Mouse (Mus musculus) thymus, postnatal 36 days (tissue): Measurements from ENCODE around the gene Cdk14.

Experiments
- DNase-seq, 2 experiments: peaks; one replicate each; pipeline ENCODE4 v3.0.0; 2022; ENCODE audit warnings: mixed read lengths in 2 of 2

Cdk14 gene

DNA sequence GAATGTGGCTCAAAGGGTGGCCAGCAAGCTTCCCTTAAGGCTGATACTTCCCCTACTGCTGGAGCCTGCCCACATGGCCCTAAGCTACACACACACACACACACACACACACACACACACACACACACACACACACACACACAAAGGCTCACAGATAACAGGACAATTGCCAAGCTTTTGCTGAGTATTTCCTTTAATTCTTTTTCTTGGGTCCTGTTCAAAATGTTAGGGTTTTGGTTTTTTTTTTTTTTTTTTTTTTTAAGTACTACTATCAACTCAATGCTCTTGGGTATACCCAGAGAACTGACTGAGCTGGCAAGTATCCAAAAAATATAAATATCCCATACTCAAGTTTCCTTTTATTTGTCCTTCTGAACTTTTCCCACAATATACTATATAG lies 239.8 kb downstream of the Cdk14 start:
- DNase-seq, result no peak

DNA sequence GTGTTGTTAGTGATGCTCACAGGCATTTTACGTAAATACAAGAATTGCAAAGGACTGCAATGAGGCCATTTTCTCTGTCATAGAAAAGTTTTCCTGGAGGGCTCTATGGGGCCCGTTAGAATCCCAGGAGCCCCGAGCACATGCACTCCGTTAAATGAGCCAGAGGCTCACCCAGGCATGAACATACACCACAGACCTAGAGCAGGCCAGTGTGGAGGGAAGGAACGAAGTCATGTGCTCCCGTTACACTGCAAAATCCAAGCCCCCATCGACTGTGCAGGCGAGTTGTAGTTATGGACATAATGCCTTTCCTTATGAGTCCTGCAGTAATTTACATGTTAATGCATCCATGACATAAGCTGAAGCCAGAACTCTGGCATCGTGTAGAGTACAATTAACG lies 244.1 kb downstream of the Cdk14 start:
- no peak for DNase-seq

DNA sequence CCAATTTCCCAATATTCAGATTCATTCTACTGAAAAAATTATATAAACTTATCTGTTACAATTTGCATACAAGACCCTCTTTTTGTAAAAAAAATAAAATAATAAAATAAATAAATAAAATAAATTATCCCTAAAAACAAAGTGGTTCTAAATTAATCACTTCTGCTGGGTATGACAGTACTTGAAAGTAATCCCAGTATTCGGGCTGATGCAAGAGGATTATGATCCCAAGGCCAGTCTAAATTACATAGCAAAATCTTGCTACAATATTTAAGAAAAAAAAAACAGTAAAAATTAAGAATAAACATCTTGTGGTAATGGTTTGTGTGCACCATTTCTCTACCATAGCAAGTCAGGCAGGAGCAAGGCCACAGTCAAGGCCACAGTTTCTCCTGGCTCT lies 244.5 kb downstream of the Cdk14 start:
- DNase-seq, result no peak

DNA sequence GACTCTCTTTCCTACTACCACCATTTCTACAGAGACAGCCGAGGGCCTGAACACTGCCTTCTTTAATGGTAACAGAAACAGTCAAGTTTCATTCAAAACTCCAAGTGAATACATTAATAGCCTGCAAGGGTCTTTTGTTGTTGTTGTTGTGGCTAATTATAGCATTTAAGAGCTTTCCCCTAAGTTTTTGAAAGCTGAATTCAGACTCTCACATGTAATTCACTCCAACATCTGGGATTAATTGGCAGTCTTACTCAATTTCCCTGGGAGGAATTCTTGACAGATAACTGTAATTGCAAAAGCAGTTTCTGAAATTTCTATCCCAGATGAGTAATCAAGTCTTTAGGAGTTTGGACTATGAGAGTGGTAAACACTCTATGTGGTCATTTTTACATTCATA lies 245.0 kb downstream of the Cdk14 start:
- DNase-seq, result no peak

DNA sequence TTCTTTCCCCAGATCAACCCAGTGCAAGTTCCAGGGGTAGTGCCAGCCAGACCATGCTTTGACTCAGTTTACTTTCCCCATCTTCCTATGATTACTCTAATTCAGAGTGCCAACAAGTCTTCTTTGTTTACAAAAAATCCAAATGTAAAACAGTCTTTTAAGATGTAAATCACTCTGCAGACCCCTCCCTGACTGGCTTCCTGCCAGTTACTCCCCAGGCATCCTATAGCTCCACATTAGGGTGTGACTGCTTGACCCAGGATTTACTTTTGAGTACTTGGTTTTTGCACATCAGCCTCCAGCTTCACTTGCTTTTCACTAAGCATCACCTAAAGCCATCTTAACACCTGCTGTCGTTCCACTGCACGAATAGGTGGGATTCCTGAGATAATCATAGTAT lies 254.0 kb downstream of the Cdk14 start:
- DNase-seq, result no peak

DNA sequence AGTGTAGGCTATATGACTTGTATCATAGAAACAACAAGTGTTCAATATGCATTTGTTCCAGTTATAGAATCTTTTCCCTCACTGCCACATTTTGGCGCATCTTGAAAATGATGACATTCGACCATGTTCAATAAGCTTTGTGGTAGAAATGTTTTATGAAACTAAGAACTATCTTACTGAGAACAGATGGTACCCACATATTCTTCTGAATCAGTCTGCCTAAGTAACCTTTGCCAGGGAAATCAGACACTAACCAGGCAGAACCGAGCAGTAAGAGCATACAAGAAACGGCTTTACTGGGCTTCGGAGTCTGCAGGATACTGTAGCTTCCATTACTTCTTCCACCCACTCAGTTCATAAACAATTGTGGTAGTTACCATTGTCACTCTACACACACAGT lies 255.8 kb downstream of the Cdk14 start:
- DNase-seq, result no peak

DNA sequence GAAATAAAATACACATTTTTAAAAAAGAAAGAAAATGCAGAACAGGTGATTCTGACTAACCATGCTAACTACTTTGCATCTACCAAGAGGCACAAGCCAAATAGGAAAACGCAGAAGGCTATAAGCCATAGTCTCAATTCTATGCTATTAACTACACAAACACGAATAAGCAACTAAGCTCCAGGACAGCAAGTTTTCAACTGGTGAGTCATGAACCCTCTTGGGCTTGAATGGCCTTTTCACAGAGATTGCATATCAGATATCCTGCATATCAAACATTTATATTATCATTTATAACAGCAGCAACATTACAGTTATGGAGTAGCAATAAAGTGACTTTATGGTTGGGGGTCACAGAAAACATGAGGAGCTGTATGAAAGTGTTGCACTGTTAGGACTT lies 256.3 kb downstream of the Cdk14 start:
- no peak for DNase-seq

DNA sequence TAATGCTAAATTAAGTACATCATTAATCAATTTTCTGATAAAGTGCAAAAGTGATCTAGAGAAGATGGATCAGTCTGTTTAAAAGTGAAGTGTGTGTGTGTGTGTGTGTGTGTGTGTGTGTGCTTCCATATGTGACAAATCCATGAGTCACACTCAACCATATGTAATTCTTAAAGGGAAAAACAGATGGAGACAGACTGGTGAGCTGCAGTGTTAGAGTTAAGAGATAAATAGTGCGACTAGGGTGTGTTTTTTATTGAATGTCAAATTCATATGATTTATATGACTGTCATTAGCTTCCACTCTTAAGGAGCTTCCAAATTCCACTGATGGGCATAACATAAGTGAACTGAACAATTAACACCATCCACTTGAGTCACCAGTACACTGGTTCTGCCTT lies 260.6 kb downstream of the Cdk14 start:
- DNase-seq, result no peak

DNA sequence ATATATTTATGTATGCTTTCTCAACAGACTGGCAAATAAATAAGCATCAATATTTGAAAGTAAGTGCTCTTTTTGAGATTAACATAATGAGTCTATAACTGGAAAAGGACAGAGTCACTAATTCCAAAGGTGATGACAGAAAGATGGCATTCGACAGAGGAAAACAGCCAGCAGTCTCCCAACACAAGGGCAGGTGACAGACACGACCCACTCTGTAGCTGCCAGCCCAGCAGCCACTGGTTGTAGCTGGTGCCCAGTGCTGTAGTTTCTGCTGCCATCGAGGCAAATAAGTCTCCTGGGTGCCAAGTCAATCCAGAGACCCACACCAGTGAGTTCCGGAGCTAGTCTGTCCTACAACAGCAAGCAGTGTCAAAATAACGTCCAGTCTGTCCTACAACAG lies 280.3 kb downstream of the Cdk14 start:
- DNase-seq, result no peak

DNA sequence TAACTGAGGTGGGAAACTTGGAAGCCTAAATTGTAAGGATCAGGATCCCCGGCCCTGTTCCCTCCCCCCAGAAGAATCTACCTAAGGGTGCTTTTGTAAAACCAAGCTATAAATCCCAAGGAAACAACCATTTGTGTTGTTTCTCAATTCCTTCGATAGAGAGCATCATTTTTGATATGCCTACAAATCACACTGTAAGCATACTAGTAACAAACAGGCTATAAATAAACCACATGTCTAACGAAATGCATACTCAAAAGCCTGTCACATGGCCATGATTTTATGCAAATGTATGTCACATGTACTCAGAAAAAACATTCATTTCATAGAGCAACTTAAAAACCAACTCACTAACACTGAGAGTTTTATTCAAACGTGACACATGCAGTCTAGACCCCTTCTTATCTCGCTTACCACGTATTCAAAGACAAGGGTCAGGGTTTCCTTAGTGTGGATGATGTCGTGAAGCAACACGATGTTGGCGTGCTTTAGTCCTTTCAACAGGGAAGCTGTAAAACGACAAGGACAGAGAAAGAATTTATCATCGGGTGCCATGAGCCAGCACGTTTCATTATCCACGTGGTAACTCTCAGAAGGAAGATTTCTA lies 285.1 kb downstream of the Cdk14 start:
- no peak for DNase-seq

DNA sequence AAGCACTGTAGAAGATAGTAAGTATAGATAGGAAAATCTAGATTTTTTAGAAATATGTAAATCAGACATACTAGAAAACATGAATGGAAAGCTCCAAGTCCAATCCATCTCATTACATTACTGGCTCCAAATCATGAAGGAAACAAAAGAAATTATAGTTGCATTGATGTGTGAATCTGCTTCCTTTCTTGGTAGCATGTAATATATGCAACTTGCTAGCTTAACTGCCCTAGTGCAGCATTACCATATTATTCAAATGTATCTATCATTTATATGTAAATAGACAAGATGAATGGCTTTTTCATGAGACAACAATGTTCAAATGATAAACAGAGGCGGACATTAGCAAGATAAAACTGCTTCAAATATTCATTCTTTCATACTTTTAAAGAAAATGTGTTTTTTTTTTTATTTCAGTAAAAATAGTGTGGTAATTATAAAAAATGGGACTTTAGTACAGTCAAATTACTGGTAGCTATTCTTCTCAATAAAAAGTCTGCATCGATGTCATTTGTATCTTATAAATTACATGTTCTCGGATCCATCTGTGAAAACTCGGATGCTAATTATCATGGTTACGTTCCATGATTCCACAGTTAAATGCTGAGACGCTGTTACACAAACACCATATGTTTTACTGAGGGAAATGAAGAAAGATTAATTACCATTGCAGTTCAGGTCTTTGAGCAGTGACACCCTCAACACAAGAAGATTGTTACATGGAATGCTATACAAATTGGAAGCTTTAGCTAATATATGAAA lies 285.8 kb downstream of the Cdk14 start:
- DNase-seq, result no peak

DNA sequence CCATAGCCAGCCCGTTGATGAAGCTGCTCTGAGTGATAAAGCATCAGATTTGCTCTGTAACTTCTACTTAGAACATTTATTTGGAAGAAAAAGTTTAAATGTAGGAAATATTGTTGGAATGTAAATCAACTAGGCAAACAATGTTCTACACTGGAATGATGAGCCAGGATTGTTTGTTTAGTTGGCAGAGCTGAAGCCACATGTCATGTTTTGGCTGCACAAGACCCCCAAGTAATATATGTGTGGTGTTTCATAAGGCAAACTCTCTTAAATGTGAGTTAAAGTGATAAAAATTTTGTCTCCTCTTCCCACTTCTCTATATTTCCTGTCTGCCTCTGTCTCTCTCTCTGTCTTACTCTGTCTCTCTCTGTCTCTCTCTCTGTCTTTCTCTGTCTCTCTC lies 291.3 kb downstream of the Cdk14 start:
- no peak for DNase-seq

DNA sequence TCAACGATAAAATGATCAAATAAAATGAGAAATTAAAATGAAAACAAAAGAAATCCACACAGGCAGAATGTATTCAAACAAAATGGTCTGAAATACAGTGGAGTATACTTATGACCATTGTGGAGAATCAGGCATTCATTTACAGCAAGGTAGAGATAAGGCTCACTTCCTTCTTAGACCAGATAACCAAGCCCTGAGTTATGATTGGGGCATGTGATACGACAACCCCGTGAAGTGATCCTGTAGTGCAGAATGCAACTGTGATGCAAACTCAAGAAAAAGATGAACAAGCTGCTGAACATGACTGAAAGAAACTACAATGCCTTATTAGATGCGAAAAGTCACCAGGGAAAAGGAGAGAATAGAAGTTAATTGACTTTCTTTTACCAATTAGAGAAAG lies 295.5 kb downstream of the Cdk14 start:
- DNase-seq, result no peak

DNA sequence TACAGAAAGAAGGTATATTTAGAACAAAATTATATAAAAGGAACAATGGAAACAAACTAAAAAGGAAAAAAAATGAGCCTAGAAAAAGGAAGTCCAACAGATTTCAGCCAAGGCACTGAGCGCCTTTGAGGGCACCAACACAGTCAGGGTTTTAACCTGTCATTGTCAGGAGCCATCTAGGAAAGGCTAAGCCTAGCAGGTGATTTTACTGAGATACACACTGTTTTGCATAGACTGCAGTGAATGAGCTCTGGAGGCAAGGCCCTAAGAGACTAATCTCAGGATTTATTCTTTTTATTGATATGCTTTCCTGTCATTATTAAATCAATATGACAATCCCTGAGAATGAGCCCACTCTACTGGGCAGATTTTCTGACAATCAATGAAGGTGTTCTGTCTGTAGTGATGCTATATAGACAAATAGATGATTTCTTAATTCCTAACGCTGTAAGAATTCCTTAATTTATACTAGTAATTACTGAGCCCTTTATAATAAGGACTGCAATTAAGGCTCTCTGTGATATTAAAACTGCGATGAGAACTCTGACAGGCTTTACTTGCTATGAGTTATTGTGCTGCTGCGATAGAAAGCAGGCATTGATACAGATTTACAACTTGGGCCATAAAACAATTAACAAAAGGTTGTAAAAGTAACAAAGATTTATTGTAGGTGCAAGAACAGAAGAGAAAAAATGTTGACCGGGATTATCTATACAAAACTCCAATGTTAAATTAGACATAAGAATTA lies 303.2 kb downstream of the Cdk14 start:
- DNase-seq, result no peak

DNA sequence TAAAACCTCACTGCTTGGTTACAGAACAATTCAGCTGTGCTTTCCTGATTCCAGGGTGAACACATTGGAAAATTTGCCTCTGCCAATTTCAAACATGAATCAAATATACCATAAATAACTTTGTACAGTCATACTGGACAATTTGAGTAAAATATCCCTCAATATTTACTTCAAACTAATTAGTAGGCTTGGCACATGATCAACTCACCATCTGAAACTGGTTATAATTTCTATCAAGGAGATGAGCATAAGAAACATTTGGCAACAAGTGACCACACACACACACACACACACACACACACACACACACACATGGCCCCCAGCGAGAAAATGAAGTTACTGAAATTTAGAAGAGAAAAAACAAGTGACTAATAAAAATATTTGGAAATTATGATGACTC lies 304.6 kb downstream of the Cdk14 start:
- DNase-seq, result no peak

DNA sequence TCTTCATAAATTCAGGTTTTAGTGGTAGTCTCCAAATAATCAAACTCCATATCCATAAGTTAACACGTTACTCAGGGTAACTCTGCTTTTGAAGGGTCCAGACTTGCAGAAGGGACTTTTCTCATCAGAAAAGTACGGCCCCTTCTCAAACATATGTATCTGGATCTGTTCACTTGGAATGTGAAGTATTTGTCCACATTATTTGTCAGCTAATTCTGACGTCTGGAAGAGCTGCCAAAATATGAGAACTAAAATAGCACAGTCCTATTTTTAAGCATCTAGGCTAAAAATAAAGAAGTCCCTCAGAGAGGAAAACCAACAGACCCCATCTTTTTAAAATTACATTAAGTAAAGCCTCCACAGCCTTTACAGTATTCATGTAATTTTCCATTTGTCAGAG lies 310.5 kb downstream of the Cdk14 start:
- no peak for DNase-seq

DNA sequence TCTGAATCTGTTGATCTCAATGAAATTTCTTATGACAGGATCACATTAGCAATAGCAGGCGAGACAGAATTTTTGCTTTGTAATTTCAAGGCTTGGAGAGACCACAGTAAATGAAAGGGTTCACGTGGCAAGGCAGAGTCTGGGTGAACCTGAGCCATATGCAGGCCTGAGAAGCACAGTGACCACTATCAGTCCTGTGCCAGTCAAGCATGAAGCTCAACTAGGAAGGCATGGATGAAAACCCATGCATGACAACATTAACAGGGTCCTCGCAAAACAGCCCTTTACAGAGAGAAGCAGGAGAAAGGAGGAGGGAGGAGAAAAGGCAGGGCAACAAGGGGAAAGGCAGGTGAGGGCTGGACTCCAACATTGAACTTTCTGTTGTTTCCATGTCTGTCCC lies 311.1 kb downstream of the Cdk14 start:
- no peak for DNase-seq

DNA sequence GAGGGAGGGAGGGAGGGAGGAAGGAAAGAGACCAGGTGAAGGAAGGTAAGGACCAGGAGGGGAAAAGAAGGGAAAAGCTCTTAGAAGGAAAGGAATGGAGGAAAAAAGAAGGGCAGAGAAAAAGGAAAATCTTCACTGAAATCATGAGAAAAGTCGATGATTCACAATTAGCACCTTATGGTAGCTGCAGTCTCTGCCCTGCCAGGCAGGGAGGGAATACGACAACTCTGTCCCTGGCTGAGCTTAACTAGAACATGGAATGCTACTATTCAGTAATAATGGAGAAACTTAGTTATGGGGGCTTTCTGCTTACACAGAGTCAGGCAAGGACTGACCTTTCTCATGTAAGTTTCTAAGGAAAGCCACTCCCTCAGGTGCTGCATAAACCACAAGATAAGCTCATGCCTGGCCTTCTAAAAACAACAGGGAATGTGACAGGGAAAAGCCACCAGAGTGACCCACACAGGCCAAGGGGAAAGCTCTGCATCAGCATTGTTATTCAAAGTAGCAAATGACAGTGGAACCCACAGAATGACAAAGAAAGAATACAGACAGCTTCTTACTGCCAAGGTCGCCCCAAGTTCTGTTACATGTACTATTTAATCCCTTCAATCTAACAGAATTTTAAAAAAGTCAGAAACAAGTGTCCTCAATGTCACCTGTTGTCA lies 323.7 kb downstream of the Cdk14 start:
- DNase-seq, result no peak

DNA sequence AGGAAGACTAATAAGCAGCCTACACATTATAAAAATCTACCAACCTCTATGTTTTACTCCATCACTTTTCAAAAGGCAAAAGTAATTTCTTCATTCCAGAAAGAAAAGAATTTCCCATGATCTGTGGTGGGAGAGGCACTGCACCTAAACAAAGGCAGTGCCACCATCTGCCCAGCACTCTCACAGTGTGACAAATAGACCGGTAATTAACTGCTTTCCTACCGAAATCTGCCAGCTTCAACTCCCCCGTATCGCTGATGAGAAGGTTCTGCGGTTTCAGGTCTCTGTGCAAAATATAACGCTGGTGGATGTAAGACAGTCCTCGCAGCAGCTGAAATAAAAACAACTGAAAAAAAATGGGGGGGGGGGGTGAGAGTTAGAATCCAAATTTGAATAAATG lies 327.4 kb downstream of the Cdk14 start:
- DNase-seq, result no peak

DNA sequence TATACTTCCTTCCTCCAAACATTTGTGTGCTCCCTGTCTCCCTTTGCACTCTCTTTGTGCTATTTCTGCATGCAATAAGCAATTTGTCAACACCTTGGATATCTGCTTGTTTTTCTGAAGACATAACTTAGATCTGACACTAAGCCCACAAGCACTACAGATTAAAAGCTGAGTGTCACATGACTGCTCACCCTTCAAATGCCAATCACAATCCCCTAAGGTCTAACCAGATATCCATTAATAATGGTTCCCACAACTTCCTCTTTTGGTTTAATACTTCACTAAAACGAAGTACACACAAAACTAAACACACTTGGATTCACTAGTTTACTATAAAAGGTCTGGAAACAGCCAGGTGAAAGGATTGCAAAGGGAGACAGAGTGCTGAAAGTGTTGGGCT lies 348.6 kb downstream of the Cdk14 start:
- DNase-seq, result no peak

DNA sequence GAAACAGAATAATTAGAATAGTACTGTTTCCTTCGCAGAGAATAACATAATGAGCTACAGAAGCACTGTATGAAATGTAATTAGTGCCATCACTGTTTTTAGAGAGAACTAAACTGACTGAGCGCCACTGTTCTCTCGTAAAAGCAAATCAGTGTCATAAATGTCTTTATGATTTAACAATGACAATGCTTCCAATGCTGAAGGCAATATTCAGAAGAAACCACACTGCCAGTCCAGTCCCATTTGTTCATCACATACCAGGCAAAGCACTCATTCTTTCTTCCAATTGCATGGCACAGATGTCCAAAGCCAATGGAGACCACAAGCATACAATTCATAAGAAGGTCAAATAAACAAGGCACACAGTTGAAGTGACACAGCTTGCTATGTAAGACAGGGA lies 355.4 kb downstream of the Cdk14 start:
- DNase-seq, result no peak

DNA sequence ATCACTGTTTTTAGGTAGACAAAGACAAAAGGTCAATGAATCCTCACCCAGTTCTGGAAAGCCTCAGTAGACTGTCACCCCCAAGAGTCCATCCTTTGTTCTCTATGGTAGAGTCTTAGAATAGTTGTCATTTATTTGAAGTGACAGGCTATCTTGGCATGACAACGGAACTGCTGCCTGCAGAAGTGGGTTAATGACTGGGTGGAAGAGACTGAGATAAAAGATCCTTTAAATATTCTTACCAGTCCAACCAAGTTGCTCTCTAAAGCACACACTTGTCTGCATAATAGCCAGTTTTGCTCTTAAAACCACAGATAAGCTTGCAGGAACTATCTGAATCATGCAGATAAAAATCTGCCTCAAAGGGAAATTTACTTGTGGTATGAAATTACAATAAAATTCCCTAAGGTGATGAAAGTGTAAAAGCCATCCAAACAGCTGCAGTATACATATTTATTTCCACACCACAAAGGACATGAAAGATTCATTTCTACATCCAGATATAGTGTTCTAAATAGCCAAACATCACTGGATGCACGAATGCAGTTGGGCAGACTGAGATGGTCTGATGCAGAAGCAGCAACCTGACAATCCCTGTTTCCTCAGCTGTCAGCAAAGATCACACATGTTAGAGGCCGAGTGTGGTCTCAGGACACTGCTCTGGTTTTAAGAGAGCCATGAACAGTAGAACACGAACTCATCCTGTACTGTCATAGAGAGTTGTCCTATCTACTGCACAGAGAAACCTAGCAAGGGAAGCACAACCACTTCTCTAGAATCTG lies 363.8 kb downstream of the Cdk14 start:
- DNase-seq, result no peak

DNA sequence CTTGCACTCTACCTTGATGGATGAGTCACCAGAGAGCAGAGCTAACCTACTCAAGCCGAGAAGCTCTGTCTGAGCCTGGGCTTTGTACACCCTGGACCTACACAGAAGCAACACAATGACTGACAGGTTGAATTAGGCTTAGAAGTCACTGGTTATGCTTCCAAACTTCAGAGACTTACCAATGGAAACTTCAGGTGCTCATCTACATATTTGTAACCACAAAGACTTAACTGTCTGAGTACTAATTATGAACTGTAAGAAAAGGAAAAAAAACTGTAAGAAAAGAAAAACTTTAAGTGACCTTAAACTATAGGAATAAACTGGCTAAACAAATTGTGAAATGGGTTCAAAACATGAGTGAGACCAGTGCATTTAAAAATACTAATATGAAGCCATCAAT lies 364.6 kb downstream of the Cdk14 start:
- no peak for DNase-seq
